Mouse (Mus musculus) inflammation-experienced regulatory T-cells, adult 6 months (primary cell): ENCODE measurements around the gene Dohh. TPM values are rescaled to one million over a fixed set of nuclear protein-coding genes. Genes with fewer than 3 reads are reported as not detected.
A peak's percentile ranks its signal among the peaks of the same experiment; 100 is the strongest.

Experiments
- ATAC-seq: one replicate; pipeline ENCODE4 v1.8.0; 2017
- polyA plus RNA-seq, 3 experiments: library from polyadenylated mRNA; unstranded; fragments of 100-300 nt; shearing (Covaris generic); gene quantifications; one replicate each; pipeline ENCODE4 v1.2.1; 2017

Dohh gene
- polyA plus RNA-seq, 3 experiments from 2014 or later: 9.2 to 17.9 (median 10.9) TPM

DNA sequence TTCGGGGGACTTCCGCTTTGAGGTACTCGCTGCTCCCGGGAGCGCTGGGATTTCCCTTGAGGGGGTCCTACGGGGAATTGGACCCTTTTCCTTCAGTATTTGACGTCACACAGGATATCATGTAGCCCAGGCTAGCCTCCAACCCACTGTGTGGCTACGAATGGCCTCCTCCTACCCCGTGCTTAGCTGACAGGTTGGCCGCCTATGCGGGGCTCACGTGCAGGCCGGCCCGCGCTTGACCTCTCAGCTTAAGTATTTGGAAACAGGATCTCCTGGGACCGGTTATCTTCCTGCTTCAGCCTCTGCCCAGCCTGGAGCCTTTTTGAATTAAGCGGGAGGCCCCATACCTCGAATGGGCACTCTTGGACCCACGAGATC, 366 bp downstream of the Dohh start:
- ATAC-seq: no peak

DNA sequence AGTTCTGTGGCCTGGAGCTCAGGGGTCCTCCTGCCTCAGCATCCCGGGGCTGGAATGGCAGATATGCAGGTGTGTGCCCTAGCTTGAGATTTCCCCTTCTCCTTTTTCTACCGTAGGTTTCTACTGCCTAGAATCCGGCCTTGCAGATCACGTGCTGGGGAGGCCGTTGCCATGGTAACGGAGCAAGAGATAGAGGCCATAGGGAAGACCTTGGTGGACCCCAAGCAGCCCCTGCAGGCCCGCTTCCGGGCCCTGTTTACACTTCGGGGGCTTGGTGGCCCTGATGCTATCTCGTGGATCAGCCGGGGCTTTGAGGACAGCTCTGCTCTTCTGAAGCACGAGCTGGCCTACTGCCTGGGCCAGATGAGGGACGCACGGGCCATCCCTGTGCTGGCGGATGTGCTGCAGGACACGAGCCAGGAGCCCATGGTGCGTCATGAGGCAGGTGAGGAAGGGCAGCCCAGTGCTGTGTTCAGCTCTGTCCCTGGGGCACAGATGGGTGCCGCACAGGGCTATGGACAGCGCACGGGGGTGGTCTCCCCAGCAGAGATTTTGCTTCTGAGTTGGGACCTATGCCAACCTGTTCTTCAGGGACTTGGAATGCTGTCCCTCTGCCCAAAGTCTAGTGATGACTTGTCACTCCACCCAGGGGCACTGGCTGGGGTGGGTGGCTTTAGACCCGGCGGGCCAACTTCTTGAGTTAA, 1.5 kb downstream of the Dohh start:
- no peak for ATAC-seq

DNA sequence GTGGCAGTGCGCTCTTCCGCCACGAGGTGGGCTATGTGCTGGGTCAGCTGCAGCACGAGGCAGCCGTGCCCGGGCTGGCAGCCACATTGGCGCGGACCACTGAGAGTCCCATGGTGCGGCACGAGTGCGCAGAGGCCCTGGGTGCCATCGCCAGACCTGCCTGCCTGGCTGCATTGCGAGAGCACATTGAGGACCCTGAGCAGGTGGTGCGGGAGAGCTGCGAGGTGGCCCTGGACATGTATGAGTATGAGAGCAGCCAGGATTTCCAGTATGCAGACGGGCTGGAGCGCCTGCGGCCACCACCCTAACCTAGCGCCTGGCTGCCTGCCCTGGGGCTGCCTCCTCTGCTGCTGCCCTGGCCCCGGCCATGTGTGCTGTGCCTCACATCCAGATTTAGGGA, 3.5 kb downstream of the Dohh start:
- no peak for ATAC-seq

GRCm38 (mm10) chr10:81388505-81389055, 4.4 kb downstream of the Dohh start, which contains the start of gene Gm48552:
TSS of gene Gm48552 (plus strand) at chr10:81389005.
- no peak for ATAC-seq

GRCm38 (mm10) chr10:81389373-81389772, 5.1 kb downstream of the Dohh start:
- ATAC-seq: no peak

- ATAC-seq: peak; percentile 68
Measured at GRCm38 (mm10) chr10:81389801-81390677, 5.8 kb downstream of the Dohh start.

DNA sequence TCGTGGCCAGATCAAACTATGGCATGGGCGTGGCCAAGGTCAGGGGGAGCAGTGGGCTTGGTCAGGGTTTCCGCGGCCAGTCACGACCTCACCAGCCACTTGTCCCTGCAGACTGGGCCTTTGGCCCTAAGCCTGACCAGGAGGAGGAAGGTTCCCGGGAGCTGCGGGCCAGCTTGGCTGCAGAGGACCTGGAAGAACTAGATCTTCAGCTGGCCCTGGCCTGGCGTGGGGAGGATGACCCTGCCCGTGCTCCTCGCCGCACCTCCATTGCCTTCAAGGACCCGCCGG, 6.4 kb downstream of the Dohh start:
- ATAC-seq: no peak

DNA sequence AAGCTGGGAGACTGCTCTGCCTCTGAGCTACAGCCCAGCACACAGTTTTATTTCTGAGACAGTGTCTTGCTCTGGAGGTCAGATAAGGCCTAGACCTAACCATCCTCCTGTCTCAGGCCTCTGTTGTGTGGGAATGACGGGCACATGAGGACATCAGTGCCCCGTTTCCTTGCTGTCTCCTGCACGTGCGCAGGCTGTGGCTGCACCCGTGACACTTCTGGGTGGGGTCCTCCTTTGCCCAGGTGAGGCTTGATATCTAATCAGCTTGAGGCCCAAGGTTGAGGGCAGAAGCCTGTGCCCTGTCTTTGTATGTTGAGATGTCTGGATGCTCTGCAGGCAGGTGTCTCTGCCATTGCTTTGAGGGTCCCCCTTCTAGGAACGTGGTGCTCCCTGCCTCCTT, 8.0 kb downstream of the Dohh start:
- ATAC-seq: no peak

GRCm38 (mm10) chr10:81392781-81393185, 8.6 kb downstream of the Dohh start, which contains the start of gene Smim24:
TSS of gene Smim24 (plus strand) at chr10:81393051.
- ATAC-seq: no peak

DNA sequence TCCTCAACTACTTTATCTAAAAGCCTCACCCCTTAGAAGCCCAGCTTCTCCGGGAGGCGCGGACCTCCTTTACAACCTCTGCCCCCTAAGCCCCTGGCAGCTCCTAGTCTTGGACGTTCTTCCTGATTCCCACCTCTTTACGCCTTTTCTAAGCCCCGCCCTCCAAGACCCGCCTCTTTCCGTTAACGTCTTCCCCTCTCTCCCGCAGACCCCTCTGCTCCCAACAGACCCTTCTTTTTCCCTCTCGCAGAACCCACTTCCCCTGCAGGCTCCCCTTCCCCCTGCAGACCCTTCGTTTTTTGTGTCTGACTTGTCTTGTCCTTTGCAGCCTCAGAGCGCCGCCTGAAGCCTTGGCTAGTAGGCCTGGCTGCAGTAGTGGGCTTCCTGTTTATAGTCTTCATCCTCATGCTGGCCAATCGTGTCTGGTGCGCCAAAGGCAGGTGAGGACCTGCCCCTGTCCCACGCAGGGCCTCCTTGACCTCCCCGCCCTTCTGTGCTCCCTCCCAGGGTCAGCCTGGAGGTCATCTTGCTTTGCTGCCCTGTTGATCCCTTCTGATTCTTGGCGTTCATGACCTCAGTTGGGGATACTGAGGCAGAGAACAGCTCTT, 9.3 kb downstream of the Dohh start:
- ATAC-seq: no peak

DNA sequence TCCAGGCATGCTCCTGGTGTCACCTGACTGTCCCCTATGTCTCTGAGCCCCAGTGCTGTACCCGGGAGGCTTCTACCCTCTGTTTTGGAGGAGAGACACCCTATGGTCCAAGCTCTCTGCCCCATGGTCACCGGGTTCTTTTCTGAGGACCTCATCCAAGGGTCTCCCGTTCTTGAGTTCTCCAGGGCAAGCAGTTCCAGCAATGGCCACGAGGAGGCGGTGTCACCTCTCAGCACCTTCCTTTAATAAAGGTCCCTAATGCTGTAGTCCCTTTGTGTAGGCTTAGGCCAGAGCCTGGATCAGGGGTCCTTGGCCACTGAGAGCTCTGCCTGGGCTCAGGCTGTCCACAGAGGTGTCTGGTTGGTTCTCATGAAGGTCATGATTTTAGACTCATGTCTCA, 10.9 kb downstream of the Dohh start:
- peak; percentile 54 for ATAC-seq

GRCm38 (mm10) chr10:81395865-81396264, 11.6 kb downstream of the Dohh start:
- no peak for ATAC-seq

DNA sequence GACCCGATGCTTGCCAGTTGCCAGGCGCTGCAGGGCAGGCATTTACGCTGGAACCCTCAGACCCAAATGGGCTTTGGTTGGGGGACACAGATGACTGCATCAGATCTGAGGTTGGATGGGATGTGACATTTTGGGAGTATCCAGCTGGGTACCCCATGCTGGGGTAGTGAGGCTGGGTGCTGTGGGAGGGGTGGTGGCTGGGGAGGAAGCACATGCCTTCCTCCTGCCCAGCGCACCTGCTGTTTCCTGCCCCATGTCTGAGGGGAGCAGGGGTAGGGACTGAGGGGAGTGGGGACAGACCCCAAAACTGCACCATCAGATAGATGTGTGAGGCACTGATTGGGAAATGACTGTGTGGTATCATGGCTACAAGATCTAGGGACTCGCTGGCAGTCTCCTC, 12.5 kb downstream of the Dohh start:
- no peak for ATAC-seq

DNA sequence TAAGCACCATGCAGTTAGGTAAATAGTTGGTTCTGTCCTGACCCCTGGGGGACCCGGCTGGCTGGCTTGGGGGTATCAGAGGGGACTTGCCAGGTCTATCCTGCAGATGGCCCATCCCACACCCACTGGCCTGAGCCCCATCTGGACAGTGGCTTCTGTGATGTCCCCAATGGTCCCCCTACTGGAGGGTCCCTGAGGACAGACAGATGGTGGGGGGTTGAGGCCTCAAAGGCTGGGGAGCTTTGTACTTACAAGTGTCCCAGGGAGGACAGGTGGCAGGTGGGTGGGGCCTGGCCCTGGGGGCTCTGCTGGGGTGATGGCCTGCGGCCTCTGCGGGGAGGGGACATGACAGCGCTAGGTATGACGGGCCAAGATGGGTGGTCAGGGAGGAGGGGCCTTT, 15.1 kb downstream of the Dohh start:
- ATAC-seq: no peak

- no peak for ATAC-seq
Measured at GRCm38 (mm10) chr10:81399798-81400308, 15.6 kb downstream of the Dohh start.

DNA sequence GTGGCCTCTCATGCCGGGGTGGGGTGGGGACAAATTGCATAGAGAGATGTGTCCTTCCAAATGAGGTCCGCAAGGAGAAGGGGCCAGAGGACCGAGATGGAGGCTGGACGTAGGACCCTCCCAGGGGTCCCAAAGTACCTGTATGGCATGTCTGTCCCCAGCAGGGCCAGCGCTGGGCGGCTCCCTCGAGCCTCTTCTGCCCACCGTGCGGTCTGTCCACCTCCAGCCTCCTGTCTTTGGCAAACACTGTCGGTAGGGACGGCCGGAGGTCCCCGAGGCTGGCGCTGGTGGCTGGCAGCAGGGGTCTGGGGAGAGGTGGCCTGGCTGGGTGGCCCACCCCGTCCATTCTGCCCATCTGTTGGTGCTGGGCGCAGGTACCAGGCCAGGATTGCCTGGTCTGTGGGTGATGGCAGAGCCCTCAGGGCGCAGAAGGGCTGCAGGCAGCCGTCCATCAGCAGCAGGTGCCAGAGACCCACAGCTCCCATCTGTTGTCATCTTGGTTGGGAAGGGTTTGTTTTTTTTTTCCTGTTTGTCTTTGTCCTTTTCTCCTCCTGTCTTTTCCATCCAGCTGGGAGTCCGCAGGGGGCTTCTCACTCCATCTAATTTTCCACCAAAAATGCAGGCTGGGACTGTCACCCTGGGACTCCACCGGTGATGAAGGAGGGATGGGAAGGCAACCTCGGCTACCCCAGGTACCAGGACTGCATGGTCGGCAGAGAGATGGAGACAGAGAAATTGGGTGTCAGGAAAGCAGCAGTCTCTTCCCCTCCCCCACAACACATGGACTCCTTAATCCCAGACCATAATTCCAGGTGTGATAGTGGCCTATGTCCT, 16.4 kb downstream of the Dohh start:
- ATAC-seq: no peak

DNA sequence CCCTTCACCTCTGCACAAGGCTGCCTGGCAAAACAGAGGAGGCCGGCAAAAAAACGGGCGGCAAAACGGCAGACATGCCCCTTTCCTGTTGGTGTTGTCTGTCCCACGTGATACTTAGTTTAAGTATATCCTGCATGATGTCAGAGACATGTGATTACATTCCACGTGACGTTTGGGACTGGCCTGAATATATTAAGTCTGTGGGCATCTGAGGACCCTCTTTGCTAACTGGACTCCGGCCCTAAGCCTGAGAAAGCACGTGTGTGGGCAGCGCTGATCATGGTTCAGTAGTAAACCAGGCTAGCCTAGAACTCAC, 16.9 kb downstream of the Dohh start:
- ATAC-seq: no peak

DNA sequence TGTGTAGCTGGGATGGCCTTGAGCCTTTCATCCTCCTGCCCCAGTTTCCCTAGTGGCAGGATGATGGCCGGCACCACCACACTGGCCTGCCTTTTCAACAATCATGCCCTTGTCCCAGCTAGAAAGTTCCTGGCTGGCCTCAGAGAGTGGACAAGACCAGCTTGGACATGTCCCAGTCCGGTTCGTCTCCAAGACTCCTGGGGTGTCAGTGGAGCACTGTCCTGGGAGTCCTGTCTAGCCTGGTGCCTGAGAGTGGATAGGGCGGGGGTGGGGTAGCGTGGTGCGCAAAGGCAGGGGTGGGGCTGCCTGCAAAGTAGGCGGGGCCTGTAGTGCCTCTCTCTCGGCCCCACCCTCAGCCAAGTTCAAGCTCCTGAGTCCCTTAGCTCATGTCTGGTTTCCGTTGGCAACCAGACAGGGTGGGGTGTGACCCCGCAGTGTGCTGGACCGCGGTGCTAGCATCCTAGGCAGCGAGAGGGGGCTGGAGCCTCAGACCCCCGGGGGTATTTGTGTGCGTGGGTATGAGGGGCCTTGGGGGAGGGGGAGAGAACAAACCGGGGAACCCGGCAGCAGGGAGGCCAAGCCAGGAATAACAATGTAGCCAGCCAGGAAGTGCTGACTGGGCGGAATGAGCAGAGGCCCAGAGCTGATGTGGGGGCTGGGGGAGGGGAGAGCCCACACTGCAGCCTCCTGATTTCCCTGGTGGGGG, 17.4 kb downstream of the Dohh start:
- peak; percentile 56 for ATAC-seq

DNA sequence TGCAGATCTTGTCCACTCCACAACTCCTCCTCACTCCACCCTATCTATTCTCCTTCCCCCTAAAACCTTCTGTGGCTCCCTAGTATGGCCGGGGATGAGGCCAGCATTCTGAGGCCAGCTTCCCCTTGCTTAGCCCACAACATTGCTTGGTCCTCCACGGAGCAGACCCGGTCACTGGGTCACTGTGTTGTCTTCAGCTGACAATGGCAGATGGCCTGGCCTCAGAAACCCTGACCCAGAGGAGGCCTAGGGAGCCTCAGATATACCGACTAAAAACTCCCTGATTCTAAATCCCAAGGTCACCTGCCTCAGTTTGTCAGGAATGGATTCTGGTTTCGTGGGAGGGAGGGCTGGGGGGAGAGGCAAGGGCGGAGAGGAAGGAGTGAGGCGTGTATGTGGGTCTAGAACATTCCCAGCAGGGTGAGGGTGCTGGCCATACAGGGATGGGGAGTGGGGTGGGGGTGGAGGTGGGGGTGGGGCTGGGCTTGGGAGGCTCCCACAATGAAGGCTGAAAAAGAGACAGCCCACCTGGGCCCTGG, 18.1 kb downstream of the Dohh start:
- ATAC-seq: no peak

DNA sequence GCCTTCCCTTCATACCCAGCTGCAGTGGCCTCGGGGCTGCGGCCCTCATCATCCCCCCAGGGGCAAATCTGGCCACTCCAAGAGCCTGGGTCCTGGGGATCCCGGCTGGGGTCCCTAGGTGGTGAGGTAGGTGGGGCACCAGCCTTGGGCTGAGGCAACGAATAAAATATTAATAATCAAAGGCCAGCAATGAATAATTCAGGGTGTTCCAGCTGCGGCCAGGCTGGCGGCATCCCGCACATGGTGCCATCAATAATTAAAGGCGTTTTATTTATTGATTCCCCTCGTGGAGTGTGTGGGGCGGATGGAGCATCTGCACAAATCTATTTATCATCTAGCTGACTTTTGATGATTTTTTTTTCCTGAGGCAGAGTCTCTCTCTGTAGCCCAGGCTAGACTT, 19.3 kb downstream of the Dohh start:
- ATAC-seq: no peak

DNA sequence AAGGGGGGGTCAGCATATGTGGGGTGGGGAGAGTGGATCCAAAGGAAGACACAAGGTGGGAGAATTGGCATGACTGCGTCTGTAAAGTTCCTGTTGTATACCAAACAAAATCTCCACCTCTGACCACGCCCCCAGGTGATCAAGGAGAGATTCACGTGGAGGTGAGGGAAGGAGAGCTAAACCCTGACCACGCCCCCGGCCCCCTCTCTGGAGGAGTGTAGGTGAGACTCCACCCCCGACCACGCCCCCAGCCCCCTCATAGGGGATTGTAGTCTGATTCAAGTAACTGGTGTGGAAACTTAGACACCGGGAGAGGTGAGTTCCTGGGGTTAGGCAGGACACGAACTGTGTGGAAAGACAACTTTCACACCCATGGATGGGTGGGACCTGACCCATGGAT, 19.9 kb downstream of the Dohh start:
- ATAC-seq: no peak

GRCm38 (mm10) chr10:81404720-81405119, 20.5 kb downstream of the Dohh start:
- ATAC-seq: no peak
